Mouse (Mus musculus) liver, embryonic 12.5 days (tissue): ENCODE data around the gene Rrm2. TPM values are rescaled to one million over a fixed set of nuclear protein-coding genes. Genes with fewer than 3 reads are reported as not detected.

ENCODE experiments used
- ATAC-seq: fragments of 200-750 bp; cut with Nextera tagmentation; 2 replicates; pipeline ENCODE4 v1.8.0; 2017; ENCODE audit warnings: moderate number of reproducible peaks, mild to moderate bottlenecking, moderate library complexity
- H3K27ac ChIP-seq: fragments of 300-500 bp; sonication (generic); 2 replicates; pipeline ENCODE4 v1.5.1; 2016; ENCODE audit warnings: mild to moderate bottlenecking
- H3K27me3 ChIP-seq: fragments of 300-500 bp; sonication (generic); replicated peaks from 2 replicates; pipeline ENCODE4 v1.6.1; 2016; ENCODE audit warnings: mild to moderate bottlenecking, moderate library complexity
- H3K36me3 ChIP-seq: fragments of 300-500 bp; sonication (generic); 2 replicates; pipeline ENCODE4 v1.6.1; 2016; ENCODE audit warnings: mild to moderate bottlenecking, moderate library complexity
- H3K4me1 ChIP-seq: fragments of 300-500 bp; sonication (generic); 2 replicates; pipeline ENCODE4 v1.6.1; 2016
- H3K4me2 ChIP-seq: fragments of 300-500 bp; sonication (generic); 2 replicates; pipeline ENCODE4 v1.6.1; 2016; ENCODE audit warnings: mild to moderate bottlenecking, moderate library complexity
- H3K4me3 ChIP-seq: fragments of 300-500 bp; sonication (generic); 2 replicates; pipeline ENCODE4 v1.5.1; 2016; ENCODE audit warnings: mild to moderate bottlenecking, moderate library complexity
- H3K9ac ChIP-seq: fragments of 300-500 bp; sonication (generic); 2 replicates; pipeline ENCODE4 v1.6.1; 2016; ENCODE audit warnings: mild to moderate bottlenecking, moderate library complexity
- H3K9me3 ChIP-seq: fragments of 300-500 bp; sonication (generic); replicated peaks from 2 replicates; pipeline ENCODE4 v1.6.1; 2016; ENCODE audit warnings: mild to moderate bottlenecking, moderate library complexity
- WGBS: fragments of 180-500 bp; shearing (Covaris S2); methylation state at CpG from one replicate; pipeline ENCODE4 v1.1.7; 2016; ENCODE audit not compliant: insufficient replicate concordance; 5-methylcytosine and 5-hydroxymethylcytosine counted together
- polyA plus RNA-seq: library from polyadenylated mRNA; unstranded; fragments of >200 nt; fragmentation: Nextera tagmentation; extraction: Ambion mirVana; gene quantifications from 2 replicates; pipeline ENCODE4 v1.2.1, GENCODE M21; 2016

Rrm2 gene
- polyA plus RNA-seq, 1 experiment from 2014 or later, result 552 TPM

- ATAC-seq, result no peak
- Histone ChIP-seq H3K9me3 (no peaks in the 10 kb centered on the region), H3K9ac (peak overlapping the region; percentile 84), H3K4me2 (peak overlapping the region; percentile 85), H3K27me3 (no peaks in the 10 kb centered on the region), H3K27ac (peak overlapping the region; percentile 87), H3K36me3 (peaks cover 37% of the 10 kb centered on the region), H3K4me1 (peaks cover 80% of the 10 kb centered on the region), H3K4me3 (peak overlapping the region; percentile 77)
- 0% methylated on average over 9 of the region's 9 CpGs for WGBS
These were observed 600 bp upstream of the Rrm2 start for GRCm38 (mm10) chr12:24707480-24707802.

GRCm38 (mm10) chr12:24708824-24709218 is 780 bp downstream of the Rrm2 start:
- no peak for ATAC-seq
- peaks cover 51% of the 10 kb centered on the region for H3K36me3 ChIP-seq
- peak overlapping the region; percentile 87 for H3K27ac ChIP-seq
- H3K27me3 ChIP-seq, result no peaks in the 10 kb centered on the region
- peak overlapping the region; percentile 77 for H3K4me3 ChIP-seq
- peaks cover 80% of the 10 kb centered on the region for H3K4me1 ChIP-seq
- H3K9ac ChIP-seq, result peak overlapping the region; percentile 84
- under 1% methylated on average over 17 of the region's 17 CpGs for WGBS
- no peaks in the 10 kb centered on the region for H3K9me3 ChIP-seq
- H3K4me2 ChIP-seq, result peak overlapping the region; percentile 85

- peak overlapping the region; percentile 77 for H3K4me3 ChIP-seq
- 12% methylated on average over 6 of the region's 6 CpGs for WGBS
- H3K36me3 ChIP-seq, result peaks cover 57% of the 10 kb centered on the region
- peak overlapping the region; percentile 85 for H3K4me2 ChIP-seq
- no peaks in the 10 kb centered on the region for H3K9me3 ChIP-seq
- ATAC-seq, result no peak
- peak overlapping the region; percentile 84 for H3K9ac ChIP-seq
- peak overlapping the region; percentile 87 for H3K27ac ChIP-seq
- no peaks in the 10 kb centered on the region for H3K27me3 ChIP-seq
- H3K4me1 ChIP-seq, result peaks cover 79% of the 10 kb centered on the region
These were observed 1.4 kb downstream of the Rrm2 start for GRCm38 (mm10) chr12:24709409-24709808.

GRCm38 (mm10) chr12:24709831-24710508 is 1.9 kb downstream of the Rrm2 start:
- Histone ChIP-seq H3K4me2 (peak overlapping the region; percentile 85), H3K36me3 (peaks cover 63% of the 10 kb centered on the region), H3K4me3 (peak overlapping the region; percentile 77), H3K27me3 (no peaks in the 10 kb centered on the region), H3K4me1 (peaks cover 79% of the 10 kb centered on the region), H3K27ac (peak overlapping the region; percentile 87), H3K9ac (peak overlapping the region; percentile 84), H3K9me3 (no peaks in the 10 kb centered on the region)
- peak; percentile 1; the same call in 1 of the 2 replicates for ATAC-seq
- 36% methylated on average over 5 of the region's 5 CpGs for WGBS

DNA sequence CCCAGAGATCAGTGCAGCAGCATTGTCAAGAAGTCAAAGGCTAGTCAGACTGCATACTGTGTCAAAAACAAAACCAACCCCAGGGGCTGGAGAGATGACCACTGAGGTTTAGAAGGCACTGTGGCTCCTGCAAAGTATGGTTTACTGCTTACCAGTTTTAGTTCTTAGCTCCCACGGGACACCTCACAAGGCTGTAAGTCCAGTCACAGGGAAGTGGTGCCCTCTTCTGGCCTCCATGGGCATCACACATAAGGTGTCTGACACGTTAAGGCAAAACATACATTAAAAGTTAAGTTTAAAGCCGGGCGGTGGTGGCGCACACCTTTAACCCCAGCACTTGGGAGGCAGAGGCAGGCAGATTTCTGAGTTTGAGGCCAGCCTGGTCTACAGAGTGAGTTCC is 2.6 kb downstream of the Rrm2 start:
- Histone ChIP-seq H3K4me1 (peaks cover 79% of the 10 kb centered on the region), H3K36me3 (peaks cover 64% of the 10 kb centered on the region), H3K27ac (peak overlapping the region; percentile 87), H3K4me3 (peak overlapping the region; percentile 77), H3K9ac (peak overlapping the region; percentile 84), H3K9me3 (no peaks in the 10 kb centered on the region), H3K4me2 (peak overlapping the region; percentile 85), H3K27me3 (no peaks in the 10 kb centered on the region)
- no peak for ATAC-seq
- 67% methylated on average over 5 of the region's 5 CpGs for WGBS

- no peak for ATAC-seq
- H3K27me3 ChIP-seq, result no peaks in the 10 kb centered on the region
- H3K36me3 ChIP-seq, result peaks cover 72% of the 10 kb centered on the region
- WGBS, result 83% methylated on average over 8 of the region's 8 CpGs
- H3K27ac ChIP-seq, result peak overlapping the region; percentile 87
- peak overlapping the region; percentile 84 for H3K9ac ChIP-seq
- H3K4me2 ChIP-seq, result peak overlapping the region; percentile 85
- H3K9me3 ChIP-seq, result no peaks in the 10 kb centered on the region
- peak overlapping the region; percentile 77 for H3K4me3 ChIP-seq
- H3K4me1 ChIP-seq, result peaks cover 76% of the 10 kb centered on the region
These were observed 4.4 kb downstream of the Rrm2 start for GRCm38 (mm10) chr12:24712396-24712795.

DNA sequence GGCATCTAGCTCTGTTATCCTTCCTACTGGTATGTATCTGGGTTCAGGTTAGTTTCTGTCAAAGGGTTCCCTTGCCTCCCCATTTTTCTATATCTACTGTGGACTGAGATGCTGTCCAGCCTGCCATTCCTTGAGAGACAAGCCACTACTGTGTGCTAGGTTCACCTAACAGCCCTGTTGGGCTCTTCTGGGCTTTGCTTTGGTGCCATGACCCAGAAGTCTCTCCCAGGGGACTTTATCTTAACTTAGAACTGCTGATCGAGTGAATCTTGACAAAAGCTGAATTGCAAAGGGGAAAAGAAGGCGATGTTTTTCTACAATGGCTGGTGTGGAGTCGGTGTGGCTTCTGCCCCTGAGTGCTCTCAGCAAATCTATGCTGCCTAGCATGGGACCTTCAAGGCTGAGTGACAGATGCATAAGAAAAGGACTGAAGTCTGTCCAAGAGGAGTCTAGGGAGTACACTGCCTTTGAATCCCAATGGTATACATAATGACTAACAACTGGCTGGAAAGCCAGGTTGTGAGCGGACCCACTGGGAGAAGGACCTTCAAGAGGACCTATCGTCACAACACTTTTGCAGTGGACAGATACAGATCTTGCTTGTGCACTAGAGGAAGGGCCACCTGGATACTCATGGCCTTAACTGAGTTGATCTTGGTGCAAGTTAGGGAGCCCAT is 6.7 kb downstream of the Rrm2 start:
- Histone ChIP-seq H3K4me3 (0 out of 2 replicates have a peak overlapping the region, but pooled peaks have one; percentile 7), H3K36me3 (peaks cover 62% of the 10 kb centered on the region), H3K27ac (peak overlapping the region; percentile 83), H3K27me3 (no peaks in the 10 kb centered on the region), H3K4me1 (peaks cover 75% of the 10 kb centered on the region), H3K9ac (peak overlapping the region; percentile 46; the same call in 1 of the 2 replicates), H3K4me2 (peak overlapping the region; percentile 35), H3K9me3 (no peaks in the 10 kb centered on the region)
- WGBS, result 51% methylated on average over 5 of the region's 5 CpGs
- ATAC-seq, result peak; percentile 14; the same call in 1 of the 2 replicates

DNA sequence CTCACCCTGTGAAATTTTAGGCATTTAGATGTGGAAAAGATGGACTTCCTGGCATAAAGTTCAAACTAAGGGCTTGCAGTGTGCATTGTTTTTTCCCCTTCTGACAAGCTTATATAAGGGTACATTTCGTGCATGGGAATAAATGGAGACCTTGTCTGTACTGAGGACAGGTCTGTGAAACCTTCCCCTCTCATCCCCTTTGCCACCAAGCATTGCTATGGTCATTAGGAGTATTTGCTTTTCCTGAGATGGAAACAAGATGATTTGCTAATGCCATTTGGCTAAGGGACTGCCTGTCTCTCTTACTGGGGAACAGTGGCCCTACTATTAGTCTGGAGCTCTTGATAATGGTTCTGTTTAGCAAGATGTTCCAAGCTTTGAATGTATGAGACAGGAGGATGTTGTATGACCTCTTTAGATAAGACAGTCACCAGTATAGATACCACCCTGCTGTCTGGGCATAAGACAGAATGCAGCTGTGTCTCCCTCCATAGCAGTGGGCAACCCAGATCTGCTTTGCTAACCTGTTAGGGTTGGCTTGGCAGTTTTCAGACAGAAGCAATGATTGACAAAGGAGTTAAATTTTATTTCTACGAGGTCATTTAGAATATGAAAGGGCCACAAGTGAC is 7.3 kb downstream of the Rrm2 start:
- H3K27ac ChIP-seq, result peak overlapping the region; percentile 83
- no peaks in the 10 kb centered on the region for H3K27me3 ChIP-seq
- H3K36me3 ChIP-seq, result peaks cover 55% of the 10 kb centered on the region
- no peak overlapping the region for H3K4me3 ChIP-seq
- ATAC-seq, result peak; percentile 92
- H3K9ac ChIP-seq, result peak overlapping the region; percentile 46; the same call in 1 of the 2 replicates
- H3K4me1 ChIP-seq, result peaks cover 68% of the 10 kb centered on the region
- peak overlapping the region; percentile 35 for H3K4me2 ChIP-seq
- H3K9me3 ChIP-seq, result no peaks in the 10 kb centered on the region
- 53% methylated on average over 2 of the region's 2 CpGs for WGBS

DNA sequence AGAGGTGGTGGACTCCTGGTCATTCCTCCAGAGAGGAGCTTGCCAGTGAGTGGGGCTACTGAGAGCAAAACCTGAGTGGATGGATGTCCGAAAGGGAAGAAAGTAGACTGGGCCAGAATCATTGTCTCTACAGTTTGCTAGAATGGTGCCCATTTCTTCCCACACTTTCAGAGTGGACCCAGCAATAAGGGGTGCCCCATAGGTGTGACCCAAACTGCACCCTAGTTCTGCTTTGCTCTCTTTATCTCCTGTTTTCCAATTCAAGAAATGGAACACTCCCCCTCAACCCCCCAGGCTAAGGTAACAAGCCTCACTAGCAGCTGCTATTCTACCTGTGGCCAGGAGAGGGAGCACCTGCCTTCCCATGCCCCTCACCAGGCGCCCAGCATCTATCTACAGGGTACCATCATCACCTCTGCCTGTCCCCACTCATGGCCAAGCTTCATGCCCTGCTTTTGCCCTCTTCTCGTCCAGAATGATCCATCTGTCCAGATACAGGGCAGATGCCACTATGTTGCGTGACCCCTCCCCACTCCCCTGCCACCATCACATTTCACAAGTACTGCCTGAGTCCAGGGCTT is 8.8 kb downstream of the Rrm2 start:
- H3K27ac ChIP-seq, result peak overlapping the region; percentile 83
- H3K9me3 ChIP-seq, result no peaks in the 10 kb centered on the region
- H3K36me3 ChIP-seq, result peaks cover 41% of the 10 kb centered on the region
- H3K4me2 ChIP-seq, result no peak overlapping the region
- no peaks in the 10 kb centered on the region for H3K27me3 ChIP-seq
- no peak overlapping the region for H3K9ac ChIP-seq
- 0 out of 2 replicates have a peak, but pooled peaks have one; percentile 2 for ATAC-seq
- no peak overlapping the region for H3K4me3 ChIP-seq
- peaks cover 54% of the 10 kb centered on the region for H3K4me1 ChIP-seq
- 44% methylated on average over 4 of the region's 4 CpGs for WGBS

GRCm38 (mm10) chr12:24723434-24723833 is 15.4 kb downstream of the Rrm2 start:
- Histone ChIP-seq H3K27me3 (no peaks in the 10 kb centered on the region), H3K9ac (no peak overlapping the region), H3K4me3 (no peak overlapping the region), H3K4me2 (no peak overlapping the region), H3K9me3 (no peaks in the 10 kb centered on the region), H3K36me3 (no peaks in the 10 kb centered on the region), H3K27ac (no peak overlapping the region), H3K4me1 (peaks cover 11% of the 10 kb centered on the region)
- ATAC-seq, result no peak
- WGBS, result 48% methylated on average over 2 of the region's 2 CpGs

DNA sequence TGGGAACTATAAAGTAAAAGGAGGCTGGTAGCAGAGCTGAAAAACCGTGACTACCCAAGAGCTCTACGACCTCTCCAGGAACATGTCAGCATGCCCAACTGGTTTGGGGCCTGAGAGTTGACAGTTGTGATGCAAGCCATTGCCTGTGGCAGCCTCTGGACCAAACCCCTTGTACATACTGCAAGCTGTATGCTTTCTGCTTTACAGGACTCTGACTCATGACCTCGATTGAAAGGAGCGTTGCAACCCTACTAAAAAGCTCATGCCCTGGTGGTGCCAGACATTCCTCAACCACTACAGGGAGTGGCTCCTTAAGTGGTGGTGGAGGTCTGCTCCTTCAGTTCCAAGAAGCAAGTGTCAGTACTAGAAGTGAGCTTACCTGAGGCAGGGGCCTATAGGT is 15.8 kb downstream of the Rrm2 start:
- no peaks in the 10 kb centered on the region for H3K36me3 ChIP-seq
- no peaks in the 10 kb centered on the region for H3K27me3 ChIP-seq
- H3K9ac ChIP-seq, result no peak overlapping the region
- WGBS, result 51% methylated on average over 4 of the region's 4 CpGs
- H3K4me1 ChIP-seq, result peaks cover 11% of the 10 kb centered on the region
- H3K27ac ChIP-seq, result no peak overlapping the region
- H3K4me3 ChIP-seq, result no peak overlapping the region
- H3K9me3 ChIP-seq, result 0 out of 2 replicates have a peak, but pooled peaks cover under 1% of the 10 kb centered on the region
- no peak overlapping the region for H3K4me2 ChIP-seq
- no peak for ATAC-seq
